Mouse (Mus musculus) midbrain, embryonic 12.5 days (tissue): ENCODE results near the gene Ppp1r12c. TPM values are rescaled to one million over a fixed set of nuclear protein-coding genes. Genes with fewer than 3 reads are reported as not detected.
A peak's percentile ranks its signal among the peaks of the same experiment; 100 is the strongest.

Experiments
- ATAC-seq: fragments of 200-750 bp; cut with Nextera tagmentation; 2 replicates; pipeline ENCODE4 v1.8.0; 2017; ENCODE audit warnings: low read depth, moderate TSS enrichment, moderate library complexity; ENCODE audit not compliant: low FRiP score
- H3K27ac ChIP-seq: fragments of 300-500 bp; sonication (generic); replicated peaks from 2 replicates; pipeline ENCODE4 v1.5.1; 2016; ENCODE audit warnings: mild to moderate bottlenecking
- H3K27me3 ChIP-seq: fragments of 300-500 bp; sonication (generic); 2 replicates; pipeline ENCODE4 v1.6.1; 2016; ENCODE audit warnings: mild to moderate bottlenecking
- H3K36me3 ChIP-seq: fragments of 300-500 bp; sonication (generic); 2 replicates; pipeline ENCODE4 v1.6.1; 2016
- H3K4me1 ChIP-seq: fragments of 300-500 bp; sonication (generic); 2 replicates; pipeline ENCODE4 v1.6.1; 2016
- H3K4me2 ChIP-seq: fragments of 300-500 bp; sonication (generic); replicated peaks from 2 replicates; pipeline ENCODE4 v1.6.1; 2016; ENCODE audit warnings: mild to moderate bottlenecking, moderate library complexity
- H3K4me3 ChIP-seq: fragments of 300-500 bp; sonication (generic); 2 replicates; pipeline ENCODE4 v1.5.1; 2016; ENCODE audit warnings: mild to moderate bottlenecking
- H3K9ac ChIP-seq: fragments of 300-500 bp; sonication (generic); replicated peaks from 2 replicates; pipeline ENCODE4 v1.6.1; 2016; ENCODE audit warnings: mild to moderate bottlenecking, moderate library complexity
- H3K9me3 ChIP-seq: fragments of 300-500 bp; sonication (generic); 2 replicates; pipeline ENCODE4 v1.6.1; 2016; ENCODE audit warnings: mild to moderate bottlenecking
- WGBS: fragments of 180-500 bp; shearing (Covaris S2); methylation state at CpG from one replicate; pipeline ENCODE4 v1.1.7; 2016; 5-methylcytosine and 5-hydroxymethylcytosine counted together
- microRNA-seq: library from miRNA; unstranded; fragments of <30 nt; microRNA quantifications from one replicate; pipeline ENCODE4, GENCODE M21; 2017
- polyA plus RNA-seq: library from polyadenylated mRNA; unstranded; fragments of >200 nt; fragmentation: Nextera tagmentation; extraction: Ambion mirVana; gene quantifications from 2 replicates; pipeline ENCODE4 v1.2.1, GENCODE M21; 2016

Gene Ppp1r12c
- polyA plus RNA-seq, 1 experiment from 2014 or later: 61.2 TPM

- Histone ChIP-seq H3K4me3 (no peak overlapping the region), H3K27me3 (no peaks in the 10 kb centered on the region), H3K4me1 (0 out of 2 replicates have a peak, but pooled peaks cover 6% of the 10 kb centered on the region), H3K9ac (no peak overlapping the region), H3K4me2 (no peak overlapping the region), H3K36me3 (peaks cover 20% of the 10 kb centered on the region), H3K9me3 (no peaks in the 10 kb centered on the region), H3K27ac (no peak overlapping the region)
- WGBS: 7% methylated on average over 1 of the region's 1 CpGs
- no peak for ATAC-seq
These were observed 54.3 kb downstream of the Ppp1r12c start for GRCm38 (mm10) chr7:4447138-4447537.

- no peaks in the 10 kb centered on the region for H3K9me3 ChIP-seq
- H3K27ac ChIP-seq: peak within 1 kb of the TSS; percentile 54
- H3K27me3 ChIP-seq: no peaks in the 10 kb centered on the region
- peaks cover 38% of the 10 kb centered on the region for H3K36me3 ChIP-seq
- WGBS: under 1% methylated on average over 35 of the region's 35 CpGs
- peak within 1 kb of the TSS; percentile 78 for H3K9ac ChIP-seq
- ATAC-seq: peak; percentile 97
- H3K4me1 ChIP-seq: 0 out of 2 replicates have a peak, but pooled peaks cover 6% of the 10 kb centered on the region
- H3K4me3 ChIP-seq: peak within 1 kb of the TSS; percentile 79
- H3K4me2 ChIP-seq: peak within 1 kb of the TSS; percentile 66
These were observed 56.2 kb downstream of the Ppp1r12c start, which contains the start of gene Rdh13 for GRCm38 (mm10) chr7:4445216-4445791. Gene Rdh13, minus strand, starts transcription at chr7:4445649.

DNA sequence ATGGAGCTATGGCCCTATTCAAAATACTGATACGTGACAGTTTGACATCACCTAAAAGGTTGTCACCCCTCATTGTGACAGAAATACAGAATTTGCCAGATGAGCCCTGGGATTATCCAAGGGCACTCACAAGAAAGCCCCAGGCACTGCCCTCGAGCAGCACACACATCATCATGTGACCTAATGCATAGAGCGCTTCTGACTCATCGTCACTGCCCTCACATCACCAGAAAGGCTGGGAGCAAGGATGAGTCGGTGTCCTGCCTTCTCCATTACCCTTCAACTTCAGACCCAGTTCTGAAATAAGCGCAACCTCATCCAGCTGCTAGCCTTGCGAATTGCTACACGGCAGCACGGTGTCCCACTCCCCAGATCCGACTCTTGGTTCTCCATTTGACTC lies 60.9 kb downstream of the Ppp1r12c start:
- Histone ChIP-seq H3K27ac (no peak overlapping the region), H3K4me3 (no peak overlapping the region), H3K36me3 (peaks cover 61% of the 10 kb centered on the region), H3K4me1 (0 out of 2 replicates have a peak, but pooled peaks cover 6% of the 10 kb centered on the region), H3K27me3 (no peaks in the 10 kb centered on the region), H3K9ac (no peak overlapping the region), H3K4me2 (no peak overlapping the region), H3K9me3 (no peaks in the 10 kb centered on the region)
- 93% methylated on average over 10 of the region's 10 CpGs for WGBS
- ATAC-seq: no peak

GRCm38 (mm10) chr7:4437721-4438120 lies 63.8 kb downstream of the Ppp1r12c start:
- H3K27ac ChIP-seq: no peak overlapping the region
- H3K4me2 ChIP-seq: no peak overlapping the region
- H3K4me3 ChIP-seq: no peak overlapping the region
- ATAC-seq: no peak
- peaks cover 75% of the 10 kb centered on the region for H3K36me3 ChIP-seq
- H3K9me3 ChIP-seq: no peaks in the 10 kb centered on the region
- H3K4me1 ChIP-seq: no peaks in the 10 kb centered on the region
- H3K27me3 ChIP-seq: no peaks in the 10 kb centered on the region
- 94% methylated on average over 2 of the region's 2 CpGs for WGBS
- no peak overlapping the region for H3K9ac ChIP-seq

GRCm38 (mm10) chr7:4432026-4432425 lies 69.5 kb downstream of the Ppp1r12c start:
- ATAC-seq: no peak
- no peaks in the 10 kb centered on the region for H3K4me1 ChIP-seq
- H3K9ac ChIP-seq: no peak overlapping the region
- no peak overlapping the region for H3K27ac ChIP-seq
- H3K27me3 ChIP-seq: no peaks in the 10 kb centered on the region
- H3K4me3 ChIP-seq: no peak overlapping the region
- WGBS: 92% methylated on average over 8 of the region's 8 CpGs
- no peak overlapping the region for H3K4me2 ChIP-seq
- no peaks in the 10 kb centered on the region for H3K9me3 ChIP-seq
- H3K36me3 ChIP-seq: peaks cover 85% of the 10 kb centered on the region

GRCm38 (mm10) chr7:4431548-4431947 lies 69.9 kb downstream of the Ppp1r12c start:
- ATAC-seq: no peak
- H3K4me2 ChIP-seq: no peak overlapping the region
- H3K36me3 ChIP-seq: peaks cover 83% of the 10 kb centered on the region
- no peak overlapping the region for H3K4me3 ChIP-seq
- no peaks in the 10 kb centered on the region for H3K27me3 ChIP-seq
- WGBS: 75% methylated on average over 6 of the region's 6 CpGs
- no peaks in the 10 kb centered on the region for H3K4me1 ChIP-seq
- H3K9ac ChIP-seq: no peak overlapping the region
- H3K9me3 ChIP-seq: no peaks in the 10 kb centered on the region
- no peak overlapping the region for H3K27ac ChIP-seq

Small RNA genes within 50 kb of the gene (microRNA-seq; reads per million reads assigned to microRNA genes)
- gene Gm24605: not detected

Other genes starting within 250 kb of the Ppp1r12c start
- not detected in 2 replicates for gene Ncr1, start 164.0 kb downstream of the Ppp1r12c start, polyA plus RNA-seq
- gene Gp6, start 103.9 kb downstream of the Ppp1r12c start, polyA plus RNA-seq: 0.11 and 0.13 TPM in 2 replicates
- gene Rdh13, start 56.0 kb downstream of the Ppp1r12c start, polyA plus RNA-seq: 28.6 and 30.9 TPM in 2 replicates
- 4.6 and 5.6 TPM in 2 replicates for gene Eps8l1, start 41.0 kb downstream of the Ppp1r12c start, polyA plus RNA-seq
- 10.9 and 11.1 TPM in 2 replicates for gene Tnnt1, start 14.7 kb upstream of the Ppp1r12c start, polyA plus RNA-seq
- gene Tnni3, start 22.5 kb upstream of the Ppp1r12c start, polyA plus RNA-seq: 1.9 and 3.3 TPM in 2 replicates
- gene Dnaaf3, start 30.8 kb upstream of the Ppp1r12c start, polyA plus RNA-seq: 1.9 and 2.1 TPM in 2 replicates
- 30.9 and 33.8 TPM in 2 replicates for gene Syt5, start 45.9 kb upstream of the Ppp1r12c start, polyA plus RNA-seq
- 0.10 and 0.14 TPM in 2 replicates for gene Ptprh, start 102.4 kb upstream of the Ppp1r12c start, polyA plus RNA-seq
- gene Tmem86b, start 129.7 kb upstream of the Ppp1r12c start, polyA plus RNA-seq: 2.8 TPM in 2 replicates
- gene Ppp6r1, start 157.3 kb upstream of the Ppp1r12c start, polyA plus RNA-seq: 13.8 and 13.9 TPM in 2 replicates
- gene Hspbp1, start 183.4 kb upstream of the Ppp1r12c start, polyA plus RNA-seq: 111 and 113 TPM in 2 replicates
- 5.4 and 5.7 TPM in 2 replicates for gene Brsk1, start 188.9 kb upstream of the Ppp1r12c start, polyA plus RNA-seq
- gene Tmem150b, start 223.6 kb upstream of the Ppp1r12c start, polyA plus RNA-seq: 0.18 and 0.20 TPM in 2 replicates
- 89.3 and 91.6 TPM in 2 replicates for gene Kmt5c, start 238.4 kb upstream of the Ppp1r12c start, polyA plus RNA-seq